Mouse (Mus musculus): ENCODE measurements around the gene Rcbtb2. TPM values are rescaled to one million over a fixed set of nuclear protein-coding genes. Genes with fewer than 3 reads are reported as not detected.

Rcbtb2 gene
- total RNA-seq, 4 experiments from 2014 or later, result 25.4 to 41.4 (median 32.9) TPM

- peak in 1 of 2 experiments; percentile 29 for DNase-seq (ENCODE audit: low spot score in 2 of 2)
These were observed 76.2 kb downstream of the Rcbtb2 start for GRCm38 (mm10) chr14:73199058-73199457.

GRCm38 (mm10) chr14:73201447-73201846 is 78.6 kb downstream of the Rcbtb2 start:
- DNase-seq (ENCODE audit: low spot score in 2 of 2), result no peak

GRCm38 (mm10) chr14:73204016-73204415 is 81.2 kb downstream of the Rcbtb2 start:
- DNase-seq (ENCODE audit: low spot score in 2 of 2), result no peak

- no peak for DNase-seq (ENCODE audit: low spot score in 2 of 2)
These were observed 86.4 kb downstream of the Rcbtb2 start for GRCm38 (mm10) chr14:73209262-73209661.

GRCm38 (mm10) chr14:73210196-73210595 is 87.4 kb downstream of the Rcbtb2 start:
- no peak for DNase-seq (ENCODE audit: low spot score in 2 of 2)

- DNase-seq (ENCODE audit: low spot score in 2 of 2), result no peak
These were observed 88.6 kb downstream of the Rcbtb2 start for GRCm38 (mm10) chr14:73211477-73211876.

GRCm38 (mm10) chr14:73217062-73217461 is 94.2 kb downstream of the Rcbtb2 start:
- no peak for DNase-seq (ENCODE audit: low spot score in 2 of 2)

- DNase-seq (ENCODE audit: low spot score in 2 of 2), result no peak
These were observed 99.6 kb downstream of the Rcbtb2 start for GRCm38 (mm10) chr14:73222316-73222970.

- no peak for DNase-seq (ENCODE audit: low spot score in 2 of 2)
These were observed 103.5 kb downstream of the Rcbtb2 start for GRCm38 (mm10) chr14:73226346-73226745.

GRCm38 (mm10) chr14:73226849-73227248 is 104.0 kb downstream of the Rcbtb2 start:
- no peak for DNase-seq (ENCODE audit: low spot score in 2 of 2)

GRCm38 (mm10) chr14:73231286-73231982 is 108.6 kb downstream of the Rcbtb2 start:
- DNase-seq (ENCODE audit: low spot score in 2 of 2), result no peak

GRCm38 (mm10) chr14:73234468-73235031 is 111.7 kb downstream of the Rcbtb2 start:
- DNase-seq (ENCODE audit: low spot score in 2 of 2), result no peak

- DNase-seq (ENCODE audit: low spot score in 2 of 2), result no peak
These were observed 115.0 kb downstream of the Rcbtb2 start, which contains the start of gene Lpar6 for GRCm38 (mm10) chr14:73237848-73238321. TSS of gene Lpar6 (plus strand) at chr14:73237895.

GRCm38 (mm10) chr14:73238498-73239250 is 115.8 kb downstream of the Rcbtb2 start:
- no peak for DNase-seq (ENCODE audit: low spot score in 2 of 2)

GRCm38 (mm10) chr14:73239291-73239690 is 116.5 kb downstream of the Rcbtb2 start:
- DNase-seq (ENCODE audit: low spot score in 2 of 2), result no peak

GRCm38 (mm10) chr14:73239857-73240256 is 117.0 kb downstream of the Rcbtb2 start:
- no peak for DNase-seq (ENCODE audit: low spot score in 2 of 2)

- DNase-seq (ENCODE audit: low spot score in 2 of 2), result no peak
These were observed 121.3 kb downstream of the Rcbtb2 start for GRCm38 (mm10) chr14:73244061-73244597.

GRCm38 (mm10) chr14:73250056-73250455 is 127.2 kb downstream of the Rcbtb2 start:
- no peak for DNase-seq (ENCODE audit: low spot score in 2 of 2)

GRCm38 (mm10) chr14:73252276-73252675 is 129.4 kb downstream of the Rcbtb2 start:
- DNase-seq (ENCODE audit: low spot score in 2 of 2), result no peak

GRCm38 (mm10) chr14:73253453-73254251 is 130.8 kb downstream of the Rcbtb2 start:
- no peak for DNase-seq (ENCODE audit: low spot score in 2 of 2)

GRCm38 (mm10) chr14:73254412-73254811 is 131.6 kb downstream of the Rcbtb2 start:
- DNase-seq (ENCODE audit: low spot score in 2 of 2), result no peak
